Mouse (Mus musculus) MEL (cell line): ENCODE results near the gene Cpox. TPM values are rescaled to one million over a fixed set of nuclear protein-coding genes. Genes with fewer than 3 reads are reported as not detected.

Source experiments
- DNase-seq: peaks from one replicate; pipeline ENCODE4 v3.0.0; 2011; ENCODE audit warnings: low read depth, low spot score
- H3K27ac ChIP-seq: 2 replicates; pipeline ENCODE4 v1.5.1; 2012; ENCODE audit warnings: low read depth, mild to moderate bottlenecking, control low read depth, low read length, moderate library complexity; ENCODE audit not compliant: control insufficient read depth
- H3K27me3 ChIP-seq, 2 experiments: fragments of 150-350 bp in 1 of 2; sonication (generic) in 1 of 2; 2 replicates each; pipeline ENCODE4 v1.6.1; 2012; ENCODE audit warnings: low read length in 2 of 2, mild to moderate bottlenecking in 2 of 2, improper control_type of control experiment in 1 of 2, moderate library complexity in 1 of 2; ENCODE audit not compliant: insufficient read depth in 2 of 2, control insufficient read depth in 1 of 2
- H3K36me3 ChIP-seq, 2 experiments: 2 replicates each; pipeline ENCODE4 v1.6.1; 2012 to 2014; ENCODE audit warnings: low read length in 2 of 2, improper control_type of control experiment in 1 of 2, inconsistent platforms in 1 of 2, mild to moderate bottlenecking in 1 of 2; ENCODE audit not compliant: insufficient read depth in 2 of 2, control insufficient read depth in 1 of 2
- H3K4me1 ChIP-seq, 2 experiments: fragments of 150-350 bp in 1 of 2; sonication (generic) in 1 of 2; 2 replicates each; pipeline ENCODE4 v1.6.1; 2012; ENCODE audit warnings: low read length in 2 of 2, improper control_type of control experiment in 1 of 2, mild to moderate bottlenecking in 1 of 2; ENCODE audit not compliant: insufficient read depth in 2 of 2, control insufficient read depth in 1 of 2
- H3K4me3 ChIP-seq, 2 experiments: fragments of 150-350 bp in 1 of 2; sonication (generic) in 1 of 2; 2 replicates each; pipeline ENCODE4 v1.5.1; 2012; ENCODE audit warnings: low read depth in 2 of 2, low read length in 2 of 2, mild to moderate bottlenecking in 2 of 2, moderate library complexity in 2 of 2, control low read depth in 1 of 2, improper control_type of control experiment in 1 of 2; ENCODE audit not compliant: control insufficient read depth in 1 of 2, insufficient read depth in 1 of 2
- H3K79me2 ChIP-seq: 2 replicates; pipeline ENCODE4 v1.6.1; 2012; ENCODE audit warnings: mild to moderate bottlenecking, low read length, moderate library complexity; ENCODE audit not compliant: control insufficient read depth, poor library complexity, insufficient read depth
- H3K9ac ChIP-seq: 2 replicates; pipeline ENCODE4 v1.6.1; 2012; ENCODE audit warnings: low read depth, mild to moderate bottlenecking, control low read depth, low read length, moderate library complexity; ENCODE audit not compliant: control insufficient read depth, poor library complexity, severe bottlenecking
- H3K9me3 ChIP-seq: fragments of 150-350 bp; sonication (generic); replicated peaks from 2 replicates; pipeline ENCODE4 v1.6.1; 2012; ENCODE audit warnings: mild to moderate bottlenecking, low read length, improper control_type of control experiment, moderate library complexity; ENCODE audit not compliant: insufficient read depth
- BHLHE40 ChIP-seq: IDR thresholded peaks from 2 replicates; pipeline ENCODE4 v1.6.1; 2012; ENCODE audit warnings: low read depth, mild to moderate bottlenecking, inconsistent platforms, low read length, improper control_type of control experiment, borderline replicate concordance
- CHD1 ChIP-seq: IDR thresholded peaks from 2 replicates; pipeline ENCODE4 v1.6.1; 2012; ENCODE audit warnings: low read depth, mild to moderate bottlenecking, inconsistent platforms, low read length, improper control_type of control experiment
- CHD2 ChIP-seq: IDR thresholded peaks from 2 replicates; pipeline ENCODE4 v1.6.1; 2011; ENCODE audit warnings: low read length, improper control_type of control experiment
- CTCF ChIP-seq, 3 experiments: IDR thresholded peaks in 2 of 3; conservative IDR thresholded peaks in 1 of 3; 2 replicates each; pipeline ENCODE4 v1.5.1; 2011 to 2012; ENCODE audit warnings: low read length in 3 of 3, low read depth in 2 of 3, mild to moderate bottlenecking in 2 of 3, improper control_type of control experiment in 1 of 3, inconsistent platforms in 1 of 3, mixed read lengths in 1 of 3, moderate library complexity in 1 of 3; ENCODE audit not compliant: control insufficient read depth in 1 of 3, insufficient read depth in 1 of 3, poor library complexity in 1 of 3, severe bottlenecking in 1 of 3
- ELF1 ChIP-seq: IDR thresholded peaks from 2 replicates; pipeline ENCODE4 v1.6.1; 2014; ENCODE audit warnings: low read depth, mild to moderate bottlenecking, inconsistent platforms, low read length, improper control_type of control experiment, moderate library complexity
- EP300 ChIP-seq, 2 experiments: IDR thresholded peaks; 2 replicates each; pipeline ENCODE4 v1.6.1; 2011; ENCODE audit warnings: improper control_type of control experiment in 2 of 2, low read length in 2 of 2, low read depth in 1 of 2, mild to moderate bottlenecking in 1 of 2
- ETS1 ChIP-seq: IDR thresholded peaks from 2 replicates; pipeline ENCODE4 v1.6.1; 2012; ENCODE audit warnings: low read depth, mild to moderate bottlenecking, inconsistent platforms, low read length, improper control_type of control experiment, moderate library complexity
- GATA1 ChIP-seq: IDR thresholded peaks from 2 replicates; pipeline ENCODE4 v1.6.1; 2011; ENCODE audit warnings: low read depth, low read length, improper control_type of control experiment
- HCFC1 ChIP-seq: IDR thresholded peaks from 2 replicates; pipeline ENCODE4 v1.6.1; 2012; ENCODE audit warnings: low read depth, mild to moderate bottlenecking, inconsistent platforms, low read length, improper control_type of control experiment, moderate library complexity
- JUND ChIP-seq: IDR thresholded peaks from 2 replicates; pipeline ENCODE4 v1.6.1; 2011; ENCODE audit warnings: low read depth, mild to moderate bottlenecking, improper control_type of control experiment, low read length
- KAT2A ChIP-seq: conservative IDR thresholded peaks from 2 replicates; pipeline ENCODE4 v1.6.1; 2012; ENCODE audit warnings: low read depth, low read length, improper control_type of control experiment, inconsistent platforms
- MAFK ChIP-seq: IDR thresholded peaks from 2 replicates; pipeline ENCODE4 v1.6.1; 2011; ENCODE audit warnings: low read depth, mild to moderate bottlenecking, low read length, improper control_type of control experiment, borderline replicate concordance
- MAZ ChIP-seq: IDR thresholded peaks from 2 replicates; pipeline ENCODE4 v1.6.1; 2012; ENCODE audit warnings: low read depth, mild to moderate bottlenecking, inconsistent platforms, low read length, improper control_type of control experiment
- MEF2A ChIP-seq: IDR thresholded peaks from 2 replicates; pipeline ENCODE4 v1.6.1; 2014; ENCODE audit warnings: low read depth, mild to moderate bottlenecking, inconsistent platforms, low read length, improper control_type of control experiment; ENCODE audit not compliant: poor library complexity, insufficient replicate concordance, severe bottlenecking; ENCODE audit errors: extremely low read depth
- MXI1 ChIP-seq: IDR thresholded peaks from 2 replicates; pipeline ENCODE4 v1.6.1; 2011; ENCODE audit warnings: mild to moderate bottlenecking, low read depth, low read length, improper control_type of control experiment
- MYB ChIP-seq: IDR thresholded peaks from 2 replicates; pipeline ENCODE4 v1.6.1; 2011; ENCODE audit warnings: mild to moderate bottlenecking, low read depth, low read length, improper control_type of control experiment
- MYC ChIP-seq: IDR thresholded peaks from 2 replicates; pipeline ENCODE4 v1.6.1; 2011; ENCODE audit warnings: low read depth, mild to moderate bottlenecking, low read length, improper control_type of control experiment, moderate library complexity
- NRF1 ChIP-seq: IDR thresholded peaks from 2 replicates; pipeline ENCODE4 v1.6.1; 2014; ENCODE audit warnings: low read depth, mild to moderate bottlenecking, inconsistent platforms, low read length, improper control_type of control experiment, moderate library complexity; ENCODE audit not compliant: poor library complexity, insufficient read depth, severe bottlenecking
- POLR2AphosphoS2 ChIP-seq: IDR thresholded peaks from 2 replicates; pipeline ENCODE4 v1.6.1; 2011; ENCODE audit warnings: low read length, improper control_type of control experiment
- RAD21 ChIP-seq: IDR thresholded peaks from 2 replicates; pipeline ENCODE4 v1.6.1; 2011; ENCODE audit warnings: mild to moderate bottlenecking, low read depth, low read length, improper control_type of control experiment
- RCOR1 ChIP-seq: IDR thresholded peaks from 2 replicates; pipeline ENCODE4 v1.6.1; 2012; ENCODE audit warnings: low read depth, mild to moderate bottlenecking, inconsistent platforms, low read length, improper control_type of control experiment
- SIN3A ChIP-seq: IDR thresholded peaks from 2 replicates; pipeline ENCODE4 v1.6.1; 2012; ENCODE audit warnings: low read length, improper control_type of control experiment, inconsistent platforms
- TAL1 ChIP-seq: IDR thresholded peaks from 2 replicates; pipeline ENCODE4 v1.6.1; 2012; ENCODE audit warnings: mild to moderate bottlenecking, inconsistent platforms, low read length, moderate library complexity, mixed read lengths
- TBP ChIP-seq: IDR thresholded peaks from 2 replicates; pipeline ENCODE4 v1.8.0; 2011; ENCODE audit warnings: low read depth, low read length, improper control_type of control experiment
- TCF12 ChIP-seq: IDR thresholded peaks from 2 replicates; pipeline ENCODE4 v1.6.1; 2014; ENCODE audit warnings: low read depth, mild to moderate bottlenecking, inconsistent platforms, low read length, improper control_type of control experiment, moderate library complexity
- USF1 ChIP-seq: IDR thresholded peaks from 2 replicates; pipeline ENCODE4 v1.6.1; 2014; ENCODE audit warnings: low read depth, mild to moderate bottlenecking, inconsistent platforms, low read length, improper control_type of control experiment, moderate library complexity
- ZC3H11A ChIP-seq: IDR thresholded peaks from 2 replicates; pipeline ENCODE4 v1.6.1; 2012; ENCODE audit warnings: low read depth, mild to moderate bottlenecking, inconsistent platforms, low read length, improper control_type of control experiment
- ZKSCAN1 ChIP-seq: IDR thresholded peaks from 2 replicates; pipeline ENCODE4 v1.6.1; 2012; ENCODE audit warnings: low read depth, mild to moderate bottlenecking, inconsistent platforms, low read length, improper control_type of control experiment, moderate library complexity
- ZMIZ1 ChIP-seq: IDR thresholded peaks from 2 replicates; pipeline ENCODE4 v1.6.1; 2012; ENCODE audit warnings: low read depth, mild to moderate bottlenecking, inconsistent platforms, low read length, improper control_type of control experiment, moderate library complexity
- ZNF384 ChIP-seq: IDR thresholded peaks from 2 replicates; pipeline ENCODE4 v1.6.1; 2012; ENCODE audit warnings: low read depth, mild to moderate bottlenecking, inconsistent platforms, low read length, improper control_type of control experiment
- polyA plus RNA-seq, 2 experiments: library from polyadenylated mRNA; stranded (reverse) in 1 of 2; unstranded in 1 of 2; fragments of >175 nt in 1 of 2; fragments of >200 nt in 1 of 2; gene quantifications; 2 replicates each; pipeline versions ENCODE4 v1.2.1 to v1.2.4; 2012; ENCODE audit warnings: low replicate concordance in 2 of 2, low read depth in 1 of 2; ENCODE audit not compliant: insufficient read length in 2 of 2, insufficient read depth in 1 of 2, missing spikeins in 1 of 2
- total RNA-seq: library from RNA; depleted of rRNA; stranded (reverse); fragments of 300-350 nt; gene quantifications from 2 replicates; pipeline ENCODE4 v1.2.3, GENCODE M21; 2012

The Cpox gene
- total and polyA plus RNA-seq, 3 experiments = 110 to 421 (median 159) TPM

- peak overlapping the region; percentile 43 for H3K9ac ChIP-seq
- H3K4me3 ChIP-seq = peak overlapping the region in 1 of 2 experiments; percentile 29; a peak in 2 of 4 replicates
- H3K36me3 ChIP-seq = peaks cover 8 to 29% of the 10 kb centered on the region in 2 experiments; a peak in 3 of 4 replicates
- TF ChIP-seq EP300 (IDR thresholded peaks at IDR 0.05; ENCODE audit: low read depth in 1 of 2, low read length in 2 of 2) (peak in 1 of 2 experiments; percentile 19; a peak in 1 of 4 replicates), MYB (no peak)
- no peaks in the 10 kb centered on the region for H3K9me3 ChIP-seq
- peak; percentile 62 for DNase-seq
- peaks cover 10 to 13% of the 10 kb centered on the region in 2 experiments for H3K4me1 ChIP-seq
- H3K27me3 ChIP-seq = no peaks in the 10 kb centered on the region
- peak overlapping the region; percentile 99 for H3K27ac ChIP-seq
- peaks cover 28% of the 10 kb centered on the region for H3K79me2 ChIP-seq
Observed at GRCm38 (mm10) chr16:58668586-58668985, 1.5 kb upstream of the Cpox start.

GRCm38 (mm10) chr16:58669264-58669663 is 828 bp upstream of the Cpox start:
- H3K9me3 ChIP-seq = no peaks in the 10 kb centered on the region
- H3K4me3 ChIP-seq = peak overlapping the region; percentile 43 to 99
- H3K79me2 ChIP-seq = peaks cover 33% of the 10 kb centered on the region
- H3K9ac ChIP-seq = peak overlapping the region; percentile 96
- peaks cover 8 to 31% of the 10 kb centered on the region in 2 experiments for H3K36me3 ChIP-seq
- H3K27ac ChIP-seq = peak overlapping the region; percentile 99
- H3K27me3 ChIP-seq = no peaks in the 10 kb centered on the region
- H3K4me1 ChIP-seq = peaks cover 10 to 13% of the 10 kb centered on the region in 2 experiments
- DNase-seq = peak; percentile 87
- TF ChIP-seq RCOR1 (peak; percentile 88), ZC3H11A (peak; percentile 29), CHD2 (no peak), SIN3A (peak; percentile 91), TCF12 (peak; percentile 94), MYC (peak; percentile 94), USF1 (no peak), BHLHE40 (peak; percentile 90), KAT2A (no peak; the same call in 1 of the 2 replicates), ETS1 (peak; percentile 97), ZKSCAN1 (no peak), CTCF (IDR thresholded peaks at IDR 0.05 in 2 of 3, conservative IDR thresholded peaks at IDR 0.05 in 1 of 3; ENCODE audit: control insufficient read depth in 1 of 3, insufficient read depth in 1 of 3, low read depth in 2 of 3, low read length in 3 of 3, poor library complexity in 1 of 3, severe bottlenecking in 1 of 3) (no peak), MAZ (peak; percentile 43; the same call in 1 of the 2 replicates), NRF1 (no peak), ZNF384 (no peak), JUND (0 out of 2 replicates have a peak, but pooled peaks have one; percentile 60), MYB (peak; percentile 77; the same call in 1 of the 2 replicates), MAFK (peak; percentile 55; the same call in 1 of the 2 replicates), MEF2A (peak; percentile 61), RAD21 (no peak), POLR2AphosphoS2 (peak; percentile 51; the same call in 1 of the 2 replicates), TBP (peak; percentile 55; the same call in 1 of the 2 replicates), MXI1 (peak; percentile 88), ELF1 (no peak), TAL1 (peak; percentile 34), EP300 (IDR thresholded peaks at IDR 0.05; ENCODE audit: low read depth in 1 of 2, low read length in 2 of 2) (peak; percentile 97 to 98), GATA1 (peak; percentile 96), ZMIZ1 (peak; percentile 81), CHD1 (no peak), HCFC1 (peak; percentile 51; the same call in 1 of the 2 replicates)
